ENCODE assay signal across 25 mouse cellular contexts in the genomic region with DNA sequence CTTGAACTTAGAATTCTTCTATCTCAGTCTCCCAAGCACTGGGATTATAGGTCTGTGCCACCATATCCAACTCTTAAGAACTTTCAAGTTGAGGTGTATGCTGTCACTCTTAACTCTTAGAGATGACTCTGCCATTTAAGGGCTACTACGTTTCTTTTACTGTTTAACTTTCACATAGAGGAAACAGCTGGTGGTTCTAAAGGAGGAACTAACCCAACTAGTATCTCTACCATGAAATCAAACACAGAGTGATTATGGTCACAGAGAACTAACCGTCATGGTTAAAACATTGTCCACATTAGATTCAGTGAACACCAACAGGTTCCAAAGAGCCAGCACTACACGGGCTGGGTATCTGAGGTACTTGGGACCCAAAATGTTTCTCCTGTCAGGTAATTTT.
"Had no signal": no experiment of that assay in that cellular context is flagged by ENCODE, and none has a peak within 500 bp of the region (broad histone marks: within the 10 kb centered on the region; RNA-seq: fewer than 3 reads in every experiment).

No protein-coding gene starts in this region.

- H3K27me3 ChIP-seq: heart, embryonic 13.5 days; heart, embryonic 15.5 days; hindbrain, embryonic 13.5 days; hindbrain, embryonic 15.5 days; limb, embryonic 13.5 days; limb, embryonic 15.5 days; liver, embryonic 12.5 days had no signal

- H3K4me2 ChIP-seq: heart, embryonic 11.5 days; heart, embryonic 13.5 days; heart, embryonic 15.5 days; hindbrain, embryonic 13.5 days; hindbrain, embryonic 15.5 days; limb, embryonic 13.5 days; limb, embryonic 15.5 days; liver, embryonic 12.5 days had no signal

- H3K4me3 ChIP-seq: heart, adult 2 months; heart, embryonic 13.5 days; heart, embryonic 15.5 days; hindbrain, embryonic 10.5 days; hindbrain, embryonic 13.5 days; hindbrain, embryonic 15.5 days; layer of hippocampus, adult 2 months; left cerebral cortex, adult 2 months; limb, embryonic 13.5 days; limb, embryonic 15.5 days; liver, embryonic 12.5 days had no signal

- H3K9me3 ChIP-seq: heart, embryonic 13.5 days; heart, embryonic 15.5 days; hindbrain, embryonic 10.5 days; hindbrain, embryonic 13.5 days; hindbrain, embryonic 15.5 days; limb, embryonic 13.5 days; limb, embryonic 15.5 days; liver, embryonic 12.5 days had no signal

- ATAC-seq: hindbrain, postnatal 0 days; intestine, postnatal 0 days; liver, embryonic 12.5 days had no signal

- H3K27ac ChIP-seq: heart, adult 2 months; heart, embryonic 13.5 days; heart, embryonic 15.5 days; hindbrain, embryonic 10.5 days; hindbrain, embryonic 13.5 days; hindbrain, embryonic 15.5 days; hindbrain, postnatal 0 days; layer of hippocampus, adult 2 months; left cerebral cortex, adult 2 months; limb, embryonic 13.5 days; limb, embryonic 15.5 days; liver, embryonic 12.5 days; liver, embryonic 14.5 days had no signal

- H3K9ac ChIP-seq: heart, embryonic 13.5 days; heart, embryonic 15.5 days; hindbrain, embryonic 13.5 days; hindbrain, embryonic 15.5 days; limb, embryonic 13.5 days; limb, embryonic 15.5 days; liver, embryonic 12.5 days; liver, embryonic 14.5 days had no signal

- H3K4me1 ChIP-seq: heart, embryonic 13.5 days; hindbrain, embryonic 10.5 days; hindbrain, embryonic 13.5 days; hindbrain, embryonic 15.5 days; limb, embryonic 13.5 days; limb, embryonic 15.5 days had no signal

- DNase-seq: gastrocnemius, postnatal 14 days; gastrocnemius, postnatal 36 days; heart, adult 2 months; heart, postnatal 14 days; heart, postnatal 36 days; kidney, adult 18-20 months; kidney, adult 8-10 months; kidney, postnatal 10 days; kidney, postnatal 25 days; kidney, postnatal 4 days; left cerebral cortex, postnatal 4 days had no signal
